23 mouse cellular contexts compared by ENCODE assay signal in the genomic region with DNA sequence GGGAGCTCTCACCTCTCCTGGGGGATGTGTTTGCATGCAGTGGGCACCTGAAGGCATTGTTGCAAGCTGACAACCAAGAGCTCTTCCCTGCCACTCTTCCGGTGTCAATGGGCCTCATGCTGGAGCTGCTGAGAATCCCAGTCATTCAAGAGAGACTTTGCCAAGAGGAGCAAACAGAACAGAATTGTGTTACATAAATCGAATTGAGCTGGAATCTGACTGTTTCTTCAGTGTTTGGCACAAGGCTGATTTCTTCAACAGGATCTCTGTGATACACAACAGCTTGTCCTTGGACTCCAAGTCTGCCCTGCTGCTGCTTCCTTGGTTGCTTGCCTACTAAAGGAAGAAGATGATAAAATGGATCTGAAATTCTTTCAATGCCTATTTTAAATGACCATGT.
A peak's percentile ranks its signal among the peaks of the same experiment; 100 is the strongest.
DNase-seq lines count a peak whose midpoint lies in the region; ATAC-seq and TF ChIP-seq lines count a peak whose summit lies in the region.
"Had no signal": no experiment of that assay in that cellular context is flagged by ENCODE, and none has a peak within 500 bp of the region (broad histone marks: within the 10 kb centered on the region; RNA-seq: fewer than 3 reads in every experiment).

No protein-coding gene starts in this region.

- 61% methylated on average over 2 of the region's 2 CpGs for WGBS in lung, adult 2 months

- no peak for TF ChIP-seq POLR2A in lung, adult 2 months (IDR thresholded peaks at IDR 0.05; ENCODE audit: borderline replicate concordance, extremely low read depth, low read depth, low read length)

- TF ChIP-seq CTCF in lung, adult 2 months (IDR thresholded peaks at IDR 0.05; ENCODE audit: insufficient read depth, low read length): no peak
- no peak for TF ChIP-seq CTCF in layer of hippocampus, adult 2 months (conservative IDR thresholded peaks at IDR 0.05)

- DNase-seq in cerebellum, postnatal 14 days: peak; percentile 2 to 8
- no peak for DNase-seq in cerebellum, adult 8-10 months
- DNase-seq in lung, adult 2 months: peak; percentile 2
- no peak for DNase-seq in lung, postnatal 14 days
- peak; percentile 11 to 27 for DNase-seq in layer of hippocampus, adult 2 months (ENCODE audit: low spot score in 2 of 2)
- peak; percentile 20 for DNase-seq in lung, postnatal 36 days
- DNase-seq in spleen, adult 12 weeks (ENCODE audit: low spot score): no peak
- DNase-seq: adrenal gland, postnatal 36 days; cerebellum, adult 11-12 months; cerebellum, postnatal 36 days; gastrocnemius, postnatal 36 days; heart, postnatal 4 days; kidney, adult 2 months; spleen, adult 18-20 months; thymus, postnatal 14 days had no signal

- no peaks in the 10 kb centered on the region for H3K4me1 ChIP-seq in lung, adult 2 months (ENCODE audit: control insufficient read depth, insufficient read depth, low read length)
- H3K4me1 ChIP-seq: forebrain, embryonic 15.5 days; heart, embryonic 10.5 days; midbrain, embryonic 15.5 days; neural tube, embryonic 12.5 days had no signal

- no peak for ATAC-seq in erythroid progenitor cell, adult 5-6 weeks (replicated peaks; ENCODE audit: low FRiP score, poor library complexity, severe bottlenecking)
- ATAC-seq: forebrain, embryonic 15.5 days; midbrain, embryonic 15.5 days; Patski had no signal

- H3K4me3 ChIP-seq in lung, adult 2 months (replicated peaks; ENCODE audit: extremely low read depth, low read depth, low read length): no peak overlapping the region
- no peak overlapping the region for H3K4me3 ChIP-seq in layer of hippocampus, adult 2 months
- H3K4me3 ChIP-seq: forebrain, embryonic 15.5 days; heart, embryonic 10.5 days; midbrain, embryonic 15.5 days; neural tube, embryonic 12.5 days had no signal

- H3K27ac ChIP-seq in layer of hippocampus, adult 2 months: no peak overlapping the region
- H3K27ac ChIP-seq: forebrain, embryonic 15.5 days; heart, embryonic 10.5 days; hindbrain, embryonic 14.5 days; kidney, postnatal 0 days; midbrain, embryonic 15.5 days; neural tube, embryonic 12.5 days had no signal

Comparison
In these comparisons a context has a peak if more than half of its experiments do, and no peak if none do; other contexts are left out.
1. DNase-seq: peak in cerebellum, postnatal 14 days (2 of 2), lung, adult 2 months (single experiment), layer of hippocampus, adult 2 months (2 of 2) and lung, postnatal 36 days (single experiment); none in cerebellum, adult 8-10 months (single experiment), lung, postnatal 14 days (single experiment) and spleen, adult 12 weeks (single experiment).